ENCODE assay signal across 26 mouse cellular contexts in genomic region chr1:168807084-168807483, GRCm38 (mm10).
DNase-seq lines count a peak whose midpoint lies in the region; ATAC-seq and TF ChIP-seq lines count a peak whose summit lies in the region.
"Had no signal": no experiment of that assay in that cellular context is flagged by ENCODE, and none has a peak within 500 bp of the region (broad histone marks: within the 10 kb centered on the region; RNA-seq: fewer than 3 reads in every experiment).

No protein-coding gene starts in this region.

- H3K27ac ChIP-seq in embryonic facial prominence, embryonic 14.5 days (replicated peaks; ENCODE audit: low read depth, low read length): no peak overlapping the region
- no peak overlapping the region for H3K27ac ChIP-seq in embryonic facial prominence, embryonic 10.5 days (replicated peaks)
- H3K27ac ChIP-seq in lung, embryonic 14.5 days (ENCODE audit: low read depth): no peak overlapping the region
- no peak overlapping the region for H3K27ac ChIP-seq in lung, postnatal 0 days (ENCODE audit: low read length)
- H3K27ac ChIP-seq in midbrain, embryonic 14.5 days (replicated peaks; ENCODE audit: low read depth, low read length): no peak overlapping the region
- H3K27ac ChIP-seq: embryonic facial prominence, embryonic 13.5 days; forebrain, embryonic 10.5 days; forebrain, embryonic 13.5 days; heart, adult 2 months; heart, embryonic 10.5 days; heart, embryonic 13.5 days; hindbrain, embryonic 14.5 days had no signal

- no peak for TF ChIP-seq CTCF in lung, embryonic 14.5 days (IDR thresholded peaks at IDR 0.05; ENCODE audit: low read depth)
- TF ChIP-seq CTCF in lung, adult 2 months (IDR thresholded peaks at IDR 0.05; ENCODE audit: insufficient read depth, low read length): no peak
- TF ChIP-seq CTCF in lung, postnatal 0 days (IDR thresholded peaks at IDR 0.05): no peak

- no peak overlapping the region for H3K4me3 ChIP-seq in embryonic facial prominence, embryonic 14.5 days (ENCODE audit: low read depth, low read length)
- H3K4me3 ChIP-seq in embryonic facial prominence, embryonic 10.5 days: no peak overlapping the region
- no peak overlapping the region for H3K4me3 ChIP-seq in lung, embryonic 14.5 days (ENCODE audit: low read depth, low read length)
- H3K4me3 ChIP-seq in lung, adult 2 months (replicated peaks; ENCODE audit: extremely low read depth, low read depth, low read length): no peak overlapping the region
- no peak overlapping the region for H3K4me3 ChIP-seq in lung, postnatal 0 days (ENCODE audit: low read depth, low read length)
- no peak overlapping the region for H3K4me3 ChIP-seq in midbrain, embryonic 14.5 days (replicated peaks; ENCODE audit: low read depth, low read length)
- H3K4me3 ChIP-seq: embryonic facial prominence, embryonic 13.5 days; forebrain, embryonic 10.5 days; forebrain, embryonic 13.5 days; heart, adult 2 months; heart, embryonic 10.5 days; heart, embryonic 13.5 days had no signal

- H3K9me3 ChIP-seq in embryonic facial prominence, embryonic 14.5 days (ENCODE audit: control insufficient read depth, low read length): no peaks in the 10 kb centered on the region
- no peaks in the 10 kb centered on the region for H3K9me3 ChIP-seq in embryonic facial prominence, embryonic 10.5 days
- H3K9me3 ChIP-seq in lung, embryonic 14.5 days (ENCODE audit: low read depth, low read length): no peaks in the 10 kb centered on the region
- H3K9me3 ChIP-seq in lung, postnatal 0 days (ENCODE audit: low read length): no peaks in the 10 kb centered on the region
- H3K9me3 ChIP-seq in midbrain, embryonic 14.5 days (ENCODE audit: control insufficient read depth, low read length): no peaks in the 10 kb centered on the region
- H3K9me3 ChIP-seq: embryonic facial prominence, embryonic 13.5 days; forebrain, embryonic 10.5 days; forebrain, embryonic 13.5 days; heart, embryonic 10.5 days; heart, embryonic 13.5 days had no signal

- H3K36me3 ChIP-seq in embryonic facial prominence, embryonic 14.5 days (ENCODE audit: control insufficient read depth, insufficient read depth, low read length): no peaks in the 10 kb centered on the region
- no peaks in the 10 kb centered on the region for H3K36me3 ChIP-seq in embryonic facial prominence, embryonic 10.5 days (replicated peaks)
- no peaks in the 10 kb centered on the region for H3K36me3 ChIP-seq in lung, embryonic 14.5 days (ENCODE audit: insufficient read depth)
- no peaks in the 10 kb centered on the region for H3K36me3 ChIP-seq in lung, postnatal 0 days (ENCODE audit: insufficient read depth, low read length)
- H3K36me3 ChIP-seq in midbrain, embryonic 14.5 days (ENCODE audit: control insufficient read depth, insufficient read depth, low read length): no peaks in the 10 kb centered on the region
- H3K36me3 ChIP-seq: embryonic facial prominence, embryonic 13.5 days; forebrain, embryonic 10.5 days; heart, embryonic 10.5 days; heart, embryonic 13.5 days had no signal

- no peak overlapping the region for H3K4me2 ChIP-seq in embryonic facial prominence, embryonic 14.5 days (ENCODE audit: low read depth, low read length)
- H3K4me2 ChIP-seq in lung, embryonic 14.5 days: no peak overlapping the region
- no peak overlapping the region for H3K4me2 ChIP-seq in lung, postnatal 0 days (replicated peaks; ENCODE audit: low read depth, low read length)
- H3K4me2 ChIP-seq in midbrain, embryonic 14.5 days (ENCODE audit: low read length): no peak overlapping the region
- H3K4me2 ChIP-seq: embryonic facial prominence, embryonic 13.5 days; forebrain, embryonic 13.5 days; heart, embryonic 13.5 days; hindbrain, embryonic 14.5 days had no signal

- DNase-seq in embryonic facial prominence, embryonic 14.5 days (ENCODE audit: low spot score): peak; percentile 23
- no peak for DNase-seq in embryonic facial prominence, embryonic 10.5 days (ENCODE audit: low spot score)
- DNase-seq in lung, embryonic 14.5 days: peak; percentile 74
- no peak for DNase-seq in lung, adult 2 months
- peak; percentile 0 for DNase-seq in lung, postnatal 25 days (ENCODE audit: low spot score)
- DNase-seq in lung, postnatal 0 days (ENCODE audit: low spot score): no peak
- DNase-seq in midbrain, embryonic 14.5 days: no peak
- DNase-seq: adrenal gland, postnatal 10 days; adrenal gland, postnatal 36 days; cerebellum, adult 11 months; cerebellum, adult 2 months; cerebellum, adult 9-11 months; cerebellum, postnatal 25 days; gastrocnemius, postnatal 10 days; gastrocnemius, postnatal 36 days; heart, adult 2 months; heart, postnatal 14 days; heart, postnatal 4 days had no signal

- 45% methylated on average over 3 of the region's 3 CpGs for WGBS in embryonic facial prominence, embryonic 14.5 days
- WGBS in embryonic facial prominence, embryonic 10.5 days: 62% methylated on average over 3 of the region's 3 CpGs
- WGBS in lung, embryonic 14.5 days: 14% methylated on average over 3 of the region's 3 CpGs
- WGBS in lung, adult 2 months: 25% methylated on average over 3 of the region's 3 CpGs
- 17% methylated on average over 3 of the region's 3 CpGs for WGBS in lung, postnatal 0 days
- WGBS in midbrain, embryonic 14.5 days: 66% methylated on average over 3 of the region's 3 CpGs

- ATAC-seq in embryonic facial prominence, embryonic 14.5 days (ENCODE audit: low read depth): no peak
- ATAC-seq in lung, embryonic 14.5 days (ENCODE audit: insufficient read depth): peak; percentile 89
- no peak for ATAC-seq in lung, postnatal 0 days
- ATAC-seq in midbrain, embryonic 14.5 days (ENCODE audit: low FRiP score, low TSS enrichment): no peak
- ATAC-seq: forebrain, embryonic 13.5 days; forebrain, embryonic 16.5 days; Patski had no signal

- H3K9ac ChIP-seq in embryonic facial prominence, embryonic 14.5 days (ENCODE audit: low read depth, low read length): no peak overlapping the region
- H3K9ac ChIP-seq in lung, embryonic 14.5 days: no peak overlapping the region
- no peak overlapping the region for H3K9ac ChIP-seq in lung, postnatal 0 days (replicated peaks; ENCODE audit: low read depth)
- H3K9ac ChIP-seq in midbrain, embryonic 14.5 days (replicated peaks; ENCODE audit: low read length): no peak overlapping the region
- H3K9ac ChIP-seq: embryonic facial prominence, embryonic 13.5 days; forebrain, embryonic 13.5 days; heart, embryonic 13.5 days; hindbrain, embryonic 14.5 days had no signal

- no peaks in the 10 kb centered on the region for H3K27me3 ChIP-seq in embryonic facial prominence, embryonic 14.5 days (replicated peaks; ENCODE audit: control insufficient read depth, insufficient read depth, low read length)
- H3K27me3 ChIP-seq in embryonic facial prominence, embryonic 10.5 days (replicated peaks; ENCODE audit: low read depth, poor library complexity, severe bottlenecking): no peaks in the 10 kb centered on the region
- no peaks in the 10 kb centered on the region for H3K27me3 ChIP-seq in lung, embryonic 14.5 days (ENCODE audit: insufficient read depth, low read length)
- no peaks in the 10 kb centered on the region for H3K27me3 ChIP-seq in lung, postnatal 0 days (replicated peaks; ENCODE audit: insufficient read depth, low read length)
- no peaks in the 10 kb centered on the region for H3K27me3 ChIP-seq in midbrain, embryonic 14.5 days (ENCODE audit: control insufficient read depth, insufficient read depth, low read length)
- H3K27me3 ChIP-seq: embryonic facial prominence, embryonic 13.5 days; forebrain, embryonic 13.5 days; heart, embryonic 13.5 days; Patski had no signal

- no peak for TF ChIP-seq POLR2A in lung, adult 2 months (IDR thresholded peaks at IDR 0.05; ENCODE audit: borderline replicate concordance, extremely low read depth, low read depth, low read length)

- no peaks in the 10 kb centered on the region for H3K4me1 ChIP-seq in embryonic facial prominence, embryonic 14.5 days (ENCODE audit: control insufficient read depth, insufficient read depth, low read length)
- no peaks in the 10 kb centered on the region for H3K4me1 ChIP-seq in embryonic facial prominence, embryonic 10.5 days
- H3K4me1 ChIP-seq in lung, embryonic 14.5 days (ENCODE audit: insufficient read depth): no peaks in the 10 kb centered on the region
- no peaks in the 10 kb centered on the region for H3K4me1 ChIP-seq in lung, adult 2 months (ENCODE audit: control insufficient read depth, insufficient read depth, low read length)
- H3K4me1 ChIP-seq in lung, postnatal 0 days (ENCODE audit: insufficient read depth, low read depth, low read length): no peaks in the 10 kb centered on the region
- H3K4me1 ChIP-seq in midbrain, embryonic 14.5 days (ENCODE audit: control insufficient read depth, insufficient read depth, low read length): no peaks in the 10 kb centered on the region
- H3K4me1 ChIP-seq: heart, embryonic 10.5 days; heart, embryonic 13.5 days had no signal

- TF ChIP-seq EP300 in lung, postnatal 0 days (IDR thresholded peaks at IDR 0.05): no peak

Comparison
In these comparisons a context has a peak if more than half of its experiments do, and no peak if none do; other contexts are left out.
1. DNase-seq: peak in embryonic facial prominence, embryonic 14.5 days (single experiment), lung, embryonic 14.5 days (single experiment) and lung, postnatal 25 days (single experiment); none in embryonic facial prominence, embryonic 10.5 days (single experiment), lung, adult 2 months (single experiment), lung, postnatal 0 days (single experiment) and midbrain, embryonic 14.5 days (single experiment).